Mouse (Mus musculus): ENCODE measurements around the gene Gadd45gip1. TPM values are rescaled to one million over a fixed set of nuclear protein-coding genes. Genes with fewer than 3 reads are reported as not detected.

Gene Gadd45gip1
- polyA plus RNA-seq, 1 experiment from 2014 or later = 46.5 TPM

- no peak overlapping the region for H3K4me2 ChIP-seq
- H3K9me3 ChIP-seq (replicated peaks) = no peaks in the 10 kb centered on the region
- H3K27me3 ChIP-seq = no peaks in the 10 kb centered on the region
- no peak for ATAC-seq (replicated peaks; ENCODE audit: insufficient number of reproducible peaks, insufficient read depth, low FRiP score, low read depth)
- no peak overlapping the region for H3K4me3 ChIP-seq
- 81% methylated on average over 19 of the region's 19 CpGs for WGBS
- peaks cover 41% of the 10 kb centered on the region for H3K4me1 ChIP-seq (replicated peaks)
- no peak overlapping the region for H3K9ac ChIP-seq
- H3K27ac ChIP-seq = peak overlapping the region; percentile 48
- peaks cover 51% of the 10 kb centered on the region for H3K36me3 ChIP-seq
Observed at GRCm38 (mm10) chr8:84834002-84834865, 2.9 kb downstream of the Gadd45gip1 start.

GRCm38 (mm10) chr8:84834866-84835855, 3.8 kb downstream of the Gadd45gip1 start:
- H3K4me1 ChIP-seq (replicated peaks) = peaks cover 41% of the 10 kb centered on the region
- H3K27me3 ChIP-seq = no peaks in the 10 kb centered on the region
- no peaks in the 10 kb centered on the region for H3K9me3 ChIP-seq (replicated peaks)
- H3K36me3 ChIP-seq = peaks cover 51% of the 10 kb centered on the region
- H3K4me2 ChIP-seq = no peak overlapping the region
- H3K9ac ChIP-seq = no peak overlapping the region
- no peak overlapping the region for H3K4me3 ChIP-seq
- peak overlapping the region; percentile 48 for H3K27ac ChIP-seq
- WGBS = 48% methylated on average over 10 of the region's 10 CpGs
- peak; percentile 23; the same call in 1 of the 2 replicates for ATAC-seq (replicated peaks; ENCODE audit: insufficient number of reproducible peaks, insufficient read depth, low FRiP score, low read depth)

- H3K9ac ChIP-seq = no peak overlapping the region
- H3K4me3 ChIP-seq = no peak overlapping the region
- no peak for ATAC-seq (replicated peaks; ENCODE audit: insufficient number of reproducible peaks, insufficient read depth, low FRiP score, low read depth)
- peaks cover 62% of the 10 kb centered on the region for H3K36me3 ChIP-seq
- no peaks in the 10 kb centered on the region for H3K27me3 ChIP-seq
- H3K9me3 ChIP-seq (replicated peaks) = no peaks in the 10 kb centered on the region
- peaks cover 38% of the 10 kb centered on the region for H3K4me1 ChIP-seq (replicated peaks)
- WGBS = 53% methylated on average over 8 of the region's 8 CpGs
- no peak overlapping the region for H3K4me2 ChIP-seq
- no peak overlapping the region for H3K27ac ChIP-seq
Observed at GRCm38 (mm10) chr8:84837149-84837911, 6.0 kb downstream of the Gadd45gip1 start.

- no peak overlapping the region for H3K27ac ChIP-seq
- no peak for ATAC-seq (replicated peaks; ENCODE audit: insufficient number of reproducible peaks, insufficient read depth, low FRiP score, low read depth)
- H3K27me3 ChIP-seq = no peaks in the 10 kb centered on the region
- peaks cover 69% of the 10 kb centered on the region for H3K36me3 ChIP-seq
- no peak overlapping the region for H3K9ac ChIP-seq
- H3K9me3 ChIP-seq (replicated peaks) = no peaks in the 10 kb centered on the region
- WGBS = 79% methylated on average over 15 of the region's 15 CpGs
- H3K4me3 ChIP-seq = no peak overlapping the region
- no peak overlapping the region for H3K4me2 ChIP-seq
- peaks cover 34% of the 10 kb centered on the region for H3K4me1 ChIP-seq (replicated peaks)
Observed at GRCm38 (mm10) chr8:84837912-84838470, 6.7 kb downstream of the Gadd45gip1 start.

GRCm38 (mm10) chr8:84838513-84838912, 7.2 kb downstream of the Gadd45gip1 start:
- Histone ChIP-seq H3K4me3 (no peak overlapping the region), H3K9ac (no peak overlapping the region), H3K36me3 (peaks cover 74% of the 10 kb centered on the region), H3K9me3 (replicated peaks) (no peaks in the 10 kb centered on the region), H3K27me3 (no peaks in the 10 kb centered on the region), H3K27ac (no peak overlapping the region), H3K4me1 (replicated peaks) (peaks cover 34% of the 10 kb centered on the region), H3K4me2 (no peak overlapping the region)
- 75% methylated on average over 5 of the region's 5 CpGs for WGBS
- ATAC-seq (replicated peaks; ENCODE audit: insufficient number of reproducible peaks, insufficient read depth, low FRiP score, low read depth) = no peak

- Histone ChIP-seq H3K27me3 (no peaks in the 10 kb centered on the region), H3K4me2 (peak overlapping the region; percentile 73), H3K9me3 (replicated peaks) (no peaks in the 10 kb centered on the region), H3K4me1 (replicated peaks) (peaks cover 34% of the 10 kb centered on the region), H3K9ac (no peak overlapping the region; the same call in 1 of the 2 replicates), H3K4me3 (peak overlapping the region; percentile 82), H3K27ac (no peak overlapping the region), H3K36me3 (peaks cover 76% of the 10 kb centered on the region)
- WGBS = 88% methylated on average over 2 of the region's 2 CpGs
- ATAC-seq (replicated peaks; ENCODE audit: insufficient number of reproducible peaks, insufficient read depth, low FRiP score, low read depth) = no peak
Observed at GRCm38 (mm10) chr8:84839411-84839810, 8.1 kb downstream of the Gadd45gip1 start.

- peak overlapping the region; percentile 82 for H3K4me3 ChIP-seq
- H3K36me3 ChIP-seq = peaks cover 76% of the 10 kb centered on the region
- ATAC-seq (replicated peaks; ENCODE audit: insufficient number of reproducible peaks, insufficient read depth, low FRiP score, low read depth) = no peak
- no peaks in the 10 kb centered on the region for H3K27me3 ChIP-seq
- no peaks in the 10 kb centered on the region for H3K9me3 ChIP-seq (replicated peaks)
- peaks cover 34% of the 10 kb centered on the region for H3K4me1 ChIP-seq (replicated peaks)
- WGBS = under 1% methylated on average over 7 of the region's 7 CpGs
- H3K27ac ChIP-seq = peak overlapping the region; percentile 92
- peak overlapping the region; percentile 73 for H3K4me2 ChIP-seq
- peak overlapping the region; percentile 87 for H3K9ac ChIP-seq
Observed at GRCm38 (mm10) chr8:84839875-84840247, 8.5 kb downstream of the Gadd45gip1 start.

- H3K27me3 ChIP-seq = no peaks in the 10 kb centered on the region
- peak within 1 kb of the TSS; percentile 92 for H3K27ac ChIP-seq
- H3K4me2 ChIP-seq = peak within 1 kb of the TSS; percentile 73
- H3K9ac ChIP-seq = peak within 1 kb of the TSS; percentile 87
- H3K36me3 ChIP-seq = peaks cover 73% of the 10 kb centered on the region
- H3K9me3 ChIP-seq (replicated peaks) = no peaks in the 10 kb centered on the region
- WGBS = under 1% methylated on average over 54 of the region's 55 CpGs
- H3K4me1 ChIP-seq (replicated peaks) = peaks cover 34% of the 10 kb centered on the region
- H3K4me3 ChIP-seq = peak within 1 kb of the TSS; percentile 82
- ATAC-seq (replicated peaks; ENCODE audit: insufficient number of reproducible peaks, insufficient read depth, low FRiP score, low read depth) = peak; percentile 91
Observed at GRCm38 (mm10) chr8:84840248-84840999, 9.1 kb downstream of the Gadd45gip1 start, which contains the start of gene Rad23a. Gene Rad23a, minus strand, starts transcription at chr8:84840665.

- no peak overlapping the region for H3K9ac ChIP-seq
- no peaks in the 10 kb centered on the region for H3K27me3 ChIP-seq
- H3K36me3 ChIP-seq = peaks cover 62% of the 10 kb centered on the region
- H3K4me2 ChIP-seq = no peak overlapping the region
- ATAC-seq (replicated peaks; ENCODE audit: insufficient number of reproducible peaks, insufficient read depth, low FRiP score, low read depth) = no peak
- no peak overlapping the region for H3K4me3 ChIP-seq
- H3K9me3 ChIP-seq (replicated peaks) = no peaks in the 10 kb centered on the region
- 78% methylated on average over 1 of the region's 1 CpGs for WGBS
- H3K27ac ChIP-seq = no peak overlapping the region
- peaks cover 28% of the 10 kb centered on the region for H3K4me1 ChIP-seq (replicated peaks)
Observed at GRCm38 (mm10) chr8:84841514-84841913, 10.2 kb downstream of the Gadd45gip1 start.
